Mouse (Mus musculus): ENCODE data around the gene Sec22a. TPM values are rescaled to one million over a fixed set of nuclear protein-coding genes. Genes with fewer than 3 reads are reported as not detected.
A peak's percentile ranks its signal among the peaks of the same experiment; 100 is the strongest.

The Sec22a gene
- polyA plus RNA-seq, 1 experiment from 2014 or later, result 39.6 TPM

DNA sequence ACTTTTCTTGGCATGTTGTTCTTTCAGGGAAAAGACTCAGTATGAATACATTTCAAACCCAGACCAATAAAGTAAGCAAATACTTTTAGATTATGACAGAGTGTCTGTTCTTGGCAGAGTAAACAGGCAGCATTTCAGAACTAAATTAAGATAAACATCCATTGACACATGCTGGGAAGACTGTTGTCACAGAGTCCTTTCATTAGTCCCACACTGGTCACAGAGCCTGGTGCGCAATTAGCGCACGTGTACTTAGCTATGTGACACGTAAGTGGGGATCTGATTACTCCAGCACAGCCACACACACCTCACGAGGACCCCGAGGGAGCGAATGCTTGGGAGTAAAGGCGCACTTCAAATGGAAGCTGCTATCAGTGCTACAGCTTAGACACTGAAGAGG is 52.1 kb downstream of the Sec22a start:
- DNase-seq (ENCODE audit: low spot score), result no peak

- no peak for DNase-seq (ENCODE audit: low spot score)
Measured at GRCm38 (mm10) chr16:35310551-35311110, 53.1 kb downstream of the Sec22a start.

- DNase-seq (ENCODE audit: low spot score), result no peak
Measured at GRCm38 (mm10) chr16:35309634-35310033, 54.1 kb downstream of the Sec22a start.

GRCm38 (mm10) chr16:35308486-35309143 is 55.1 kb downstream of the Sec22a start:
- no peak for DNase-seq (ENCODE audit: low spot score)

GRCm38 (mm10) chr16:35308016-35308415 is 55.7 kb downstream of the Sec22a start:
- no peak for DNase-seq (ENCODE audit: low spot score)

DNA sequence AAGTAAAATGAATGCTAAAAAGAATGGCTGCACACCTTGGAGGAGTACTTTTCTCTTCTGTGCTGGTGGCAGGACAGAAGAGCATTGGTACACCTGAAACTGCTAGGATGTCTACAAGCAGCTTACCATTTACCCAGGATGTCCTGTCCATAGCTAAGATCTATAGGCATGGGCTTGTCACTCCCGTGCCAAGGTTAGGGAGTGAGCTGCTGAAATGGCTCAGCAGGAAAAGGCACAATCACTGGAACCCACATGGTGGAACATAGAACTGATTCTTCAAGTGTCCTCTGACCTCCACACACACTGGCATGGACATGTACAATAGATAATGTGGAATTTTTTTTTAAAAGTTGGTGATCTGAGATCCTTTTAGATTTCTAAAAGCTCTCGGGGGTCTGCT is 56.4 kb downstream of the Sec22a start:
- DNase-seq (ENCODE audit: low spot score), result no peak

DNA sequence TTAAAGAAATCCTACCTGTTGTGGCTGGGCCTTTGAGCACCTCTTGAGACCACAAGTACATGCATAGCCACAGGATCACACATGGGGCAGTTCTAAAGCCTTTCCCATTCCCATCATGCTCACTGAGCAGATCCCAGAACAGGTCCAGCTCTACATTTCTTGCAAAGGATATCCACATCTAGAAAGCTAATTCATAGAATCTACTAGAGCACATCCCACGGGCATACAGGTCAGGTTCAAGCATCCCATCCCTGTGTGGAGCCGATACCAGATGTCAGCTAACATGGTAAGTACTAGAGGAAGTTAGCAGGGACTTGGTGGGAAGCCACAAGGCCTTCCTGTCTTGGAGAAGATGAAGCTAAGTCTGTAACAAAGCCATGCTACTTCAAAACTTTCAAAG is 57.1 kb downstream of the Sec22a start:
- DNase-seq (ENCODE audit: low spot score), result no peak

- DNase-seq (ENCODE audit: low spot score), result no peak
Measured at GRCm38 (mm10) chr16:35305226-35305625, 58.5 kb downstream of the Sec22a start.

- no peak for DNase-seq (ENCODE audit: low spot score)
Measured at GRCm38 (mm10) chr16:35304416-35304815, 59.3 kb downstream of the Sec22a start.

- DNase-seq (ENCODE audit: low spot score), result no peak
Measured at GRCm38 (mm10) chr16:35303721-35304120, 60.0 kb downstream of the Sec22a start.

GRCm38 (mm10) chr16:35302441-35303280 is 61.1 kb downstream of the Sec22a start:
- peak; percentile 13 for DNase-seq (ENCODE audit: low spot score)

- DNase-seq (ENCODE audit: low spot score), result no peak
Measured at GRCm38 (mm10) chr16:35300156-35300555, 63.6 kb downstream of the Sec22a start.

DNA sequence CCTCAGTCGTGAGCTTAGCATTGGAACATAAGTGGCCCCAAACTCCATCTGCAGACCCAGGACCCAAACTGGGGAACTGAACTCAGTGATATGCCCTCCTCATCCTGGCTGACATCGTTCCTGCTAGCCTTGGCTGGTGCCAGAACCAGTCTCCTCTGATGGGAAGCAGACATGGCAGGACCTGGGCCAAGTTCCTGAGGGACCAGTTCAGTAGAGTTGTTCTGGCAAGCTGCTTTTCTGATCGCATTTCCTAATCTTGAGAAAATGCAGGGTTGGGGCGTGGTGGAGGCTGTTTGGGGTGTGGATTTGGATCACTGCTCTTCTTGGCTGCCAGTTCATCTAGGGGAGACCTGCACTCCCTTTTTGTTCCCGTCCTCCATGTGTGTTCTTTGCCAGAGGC is 65.9 kb downstream of the Sec22a start:
- no peak for DNase-seq (ENCODE audit: low spot score)

DNA sequence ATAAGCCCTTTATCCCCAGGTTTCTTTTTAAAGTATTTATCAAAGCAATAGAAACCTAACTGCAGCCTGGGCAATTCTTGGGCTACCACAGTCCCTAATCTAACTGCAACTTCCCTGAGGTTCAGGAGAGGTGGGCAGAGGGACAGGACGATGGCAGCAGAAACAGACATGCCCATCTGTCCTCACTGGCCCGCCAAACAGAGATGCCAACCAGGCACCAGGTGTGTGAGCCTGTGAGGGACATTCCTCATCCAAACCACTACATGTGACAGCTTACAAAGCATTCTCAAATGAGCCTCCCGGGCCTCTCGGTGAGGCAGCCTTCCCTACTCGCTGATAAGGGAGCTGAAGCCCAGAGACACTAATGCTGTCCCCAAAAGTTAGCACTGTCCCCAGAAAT is 76.5 kb downstream of the Sec22a start:
- no peak for DNase-seq (ENCODE audit: low spot score)

DNA sequence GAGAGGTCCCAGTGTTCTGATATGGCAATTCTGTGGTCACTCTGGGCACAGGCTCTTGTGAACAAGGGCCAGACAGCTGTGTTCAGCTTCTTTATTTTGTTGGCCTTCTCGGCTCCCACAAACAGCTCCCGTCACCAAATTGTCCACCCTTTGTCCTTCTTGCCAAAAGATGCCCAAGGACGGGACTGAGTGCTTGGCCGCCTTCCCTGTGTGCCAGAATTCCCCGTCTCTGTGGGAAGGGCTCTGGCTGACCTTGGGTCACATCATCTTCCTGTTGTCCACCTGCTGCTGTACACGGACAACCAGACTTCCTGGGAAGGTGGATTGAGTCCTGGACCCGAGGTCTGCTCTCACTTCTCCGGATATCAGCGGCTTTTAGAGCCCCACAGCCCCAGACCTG is 77.9 kb downstream of the Sec22a start:
- DNase-seq (ENCODE audit: low spot score), result no peak

GRCm38 (mm10) chr16:35282456-35282855 is 81.3 kb downstream of the Sec22a start:
- DNase-seq (ENCODE audit: low spot score), result no peak

DNA sequence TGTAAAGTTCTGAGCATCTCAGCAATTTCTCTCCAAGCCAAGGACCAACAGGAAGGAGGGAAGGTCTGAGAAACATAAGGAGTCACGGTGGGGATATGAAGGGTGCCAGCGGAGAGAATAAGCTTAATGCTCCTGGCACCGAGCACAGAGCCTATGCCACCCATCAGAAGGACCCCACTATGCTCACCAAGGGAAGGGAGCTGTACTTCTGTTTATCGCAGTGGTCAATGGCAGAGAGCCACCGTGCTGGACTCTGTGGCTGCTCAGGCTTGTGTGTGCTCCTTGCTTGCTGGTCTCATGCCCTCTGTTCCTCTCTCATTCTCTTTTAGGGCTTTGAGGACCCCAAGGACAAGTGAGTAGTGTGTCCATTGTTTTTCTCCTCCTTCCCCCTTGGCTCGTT is 85.6 kb downstream of the Sec22a start:
- no peak for DNase-seq (ENCODE audit: low spot score)

DNA sequence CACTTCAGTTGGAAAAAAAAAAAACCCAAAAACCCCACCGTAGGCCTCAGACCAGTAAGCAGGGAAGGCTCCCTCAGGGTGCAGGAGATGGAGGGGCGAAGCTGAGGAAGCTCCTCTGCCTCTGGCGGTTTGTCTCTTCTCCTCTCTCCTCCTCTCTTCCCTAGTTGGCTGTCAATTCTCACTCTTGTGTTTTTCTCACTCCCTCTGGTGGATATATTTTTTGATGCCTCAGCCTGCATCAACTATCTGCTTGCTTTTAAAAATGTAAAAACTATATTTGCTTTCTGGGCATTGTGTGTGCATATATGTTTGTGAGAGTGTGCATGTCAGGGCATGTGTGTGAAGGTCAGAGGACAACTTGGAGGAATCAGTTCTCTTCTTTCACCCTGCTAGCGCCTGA is 91.3 kb downstream of the Sec22a start:
- DNase-seq (ENCODE audit: low spot score), result no peak

GRCm38 (mm10) chr16:35271572-35271971 is 92.1 kb downstream of the Sec22a start:
- peak; percentile 47 for DNase-seq (ENCODE audit: low spot score)

DNA sequence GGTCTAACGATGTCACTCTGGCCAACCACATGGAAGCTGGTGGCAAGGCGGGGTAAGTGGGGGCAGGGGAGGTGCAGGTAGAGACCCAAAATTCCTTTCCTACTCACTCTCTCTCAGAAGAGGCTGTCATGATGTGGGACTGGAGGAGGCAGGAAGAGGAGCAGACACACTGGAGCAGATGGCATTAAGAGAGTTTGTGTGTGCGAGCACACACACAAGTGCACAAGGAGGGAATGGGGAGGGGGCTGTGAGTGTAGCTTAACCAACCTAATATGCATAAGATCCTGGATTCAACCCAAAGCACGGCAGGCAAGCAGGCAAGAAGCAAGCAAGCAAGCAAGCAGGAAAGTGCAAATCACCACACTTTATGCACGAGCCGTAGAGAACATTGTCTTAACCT is 92.8 kb downstream of the Sec22a start:
- DNase-seq (ENCODE audit: low spot score), result no peak

GRCm38 (mm10) chr16:35270353-35270934 is 93.3 kb downstream of the Sec22a start:
- peak; percentile 88 for DNase-seq (ENCODE audit: low spot score)
